8 mouse cellular contexts compared by ENCODE assay signal in genomic region chr8:121697735-121698614, GRCm38 (mm10). TPM values are rescaled to one million over a fixed set of nuclear protein-coding genes. Genes with fewer than 3 reads are reported as not detected.
DNase-seq lines count a peak whose midpoint lies in the region; ATAC-seq lines count a peak whose summit lies in the region.

No protein-coding gene starts in this region.

- H3K36me3 ChIP-seq in heart, embryonic 13.5 days = no peaks in the 10 kb centered on the region
- no peaks in the 10 kb centered on the region for H3K36me3 ChIP-seq in forebrain, embryonic 14.5 days (ENCODE audit: control insufficient read depth, insufficient read depth, low read length)
- no peaks in the 10 kb centered on the region for H3K36me3 ChIP-seq in midbrain, embryonic 12.5 days

- ATAC-seq in heart, embryonic 13.5 days (ENCODE audit: extremely low read depth, insufficient number of reproducible peaks, low FRiP score, low TSS enrichment) = no peak
- peak; percentile 48 for ATAC-seq in forebrain, embryonic 14.5 days
- peak; percentile 64 for ATAC-seq in midbrain, embryonic 12.5 days (ENCODE audit: low FRiP score, low read depth)

- no peak overlapping the region for H3K27ac ChIP-seq in heart, embryonic 13.5 days (replicated peaks)
- peak overlapping the region; percentile 60 for H3K27ac ChIP-seq in forebrain, embryonic 14.5 days (ENCODE audit: low read depth, low read length)
- peak overlapping the region; percentile 52 for H3K27ac ChIP-seq in midbrain, embryonic 12.5 days (replicated peaks)

- WGBS in heart, embryonic 13.5 days = 5% methylated on average over 17 of the region's 17 CpGs
- WGBS in forebrain, embryonic 14.5 days = 2% methylated on average over 16 of the region's 17 CpGs
- WGBS in midbrain, embryonic 12.5 days = 1% methylated on average over 16 of the region's 17 CpGs

- DNase-seq in heart, postnatal 25 days (ENCODE audit: low spot score) = no peak
- DNase-seq in ZHBTc4 (ENCODE audit: low read depth, low spot score) = peak; percentile 42
- peak; percentile 70 for DNase-seq in forebrain, embryonic 14.5 days (ENCODE audit: low spot score)
- DNase-seq in urinary bladder, postnatal 36 days (ENCODE audit: low spot score in 2 of 2) = no peak
- no peak for DNase-seq in urinary bladder, postnatal 10 days (ENCODE audit: low spot score)
- no peak for DNase-seq in layer of hippocampus, adult 9-10 months (ENCODE audit: low spot score)

- 0 out of 2 replicates have a peak, but pooled peaks cover 3% of the 10 kb centered on the region for H3K27me3 ChIP-seq in heart, embryonic 13.5 days (replicated peaks)
- H3K27me3 ChIP-seq in forebrain, embryonic 14.5 days (replicated peaks; ENCODE audit: control insufficient read depth, insufficient read depth, low read length) = no peaks in the 10 kb centered on the region
- H3K27me3 ChIP-seq in midbrain, embryonic 12.5 days = 0 out of 2 replicates have a peak, but pooled peaks cover 4% of the 10 kb centered on the region

- H3K4me3 ChIP-seq in heart, embryonic 13.5 days = peak overlapping the region; percentile 36
- no peak overlapping the region; the same call in 1 of the 2 replicates for H3K4me3 ChIP-seq in forebrain, embryonic 14.5 days (ENCODE audit: low read depth, low read length)
- peak overlapping the region; percentile 8; the same call in 1 of the 2 replicates for H3K4me3 ChIP-seq in midbrain, embryonic 12.5 days

- H3K4me1 ChIP-seq in heart, embryonic 13.5 days = peaks cover 13% of the 10 kb centered on the region
- peaks cover 9% of the 10 kb centered on the region for H3K4me1 ChIP-seq in forebrain, embryonic 14.5 days (ENCODE audit: control insufficient read depth, insufficient read depth, low read length)
- peaks cover 17% of the 10 kb centered on the region for H3K4me1 ChIP-seq in midbrain, embryonic 12.5 days

- H3K9me3 ChIP-seq in heart, embryonic 13.5 days = no peaks in the 10 kb centered on the region
- H3K9me3 ChIP-seq in forebrain, embryonic 14.5 days (replicated peaks; ENCODE audit: control insufficient read depth, low read length) = no peaks in the 10 kb centered on the region
- no peaks in the 10 kb centered on the region for H3K9me3 ChIP-seq in midbrain, embryonic 12.5 days

- intact Hi-C loops in heart, postnatal 25 days (cut with DNase I) = no loop called here

- H3K4me2 ChIP-seq in heart, embryonic 13.5 days = peak overlapping the region; percentile 66
- peak overlapping the region; percentile 36 for H3K4me2 ChIP-seq in forebrain, embryonic 14.5 days (ENCODE audit: low read length)
- peak overlapping the region; percentile 41 for H3K4me2 ChIP-seq in midbrain, embryonic 12.5 days (replicated peaks)

- H3K9ac ChIP-seq in heart, embryonic 13.5 days = peak overlapping the region; percentile 56
- 0 out of 2 replicates have a peak overlapping the region, but pooled peaks have one; percentile 21 for H3K9ac ChIP-seq in forebrain, embryonic 14.5 days (ENCODE audit: low read length)
- peak overlapping the region; percentile 28; the same call in 1 of the 2 replicates for H3K9ac ChIP-seq in midbrain, embryonic 12.5 days (replicated peaks)

RNA-seq across cellular contexts. Expression of gene Jph3, which starts 31.4 kb away (rescaled TPM):
- polyA plus RNA-seq in heart, embryonic 13.5 days (2015; fragmentation: Nextera tagmentation; extraction: Ambion mirVana) = 0.42 and 0.44 TPM in 2 replicates
- not detected for total RNA-seq in heart, postnatal 25 days (2021)
- 44.1 and 55.9 TPM in 2 replicates for polyA plus RNA-seq in forebrain, embryonic 14.5 days (2014; fragmentation: Nextera tagmentation; extraction: Ambion mirVana)
- 35.8 and 39.1 TPM in 2 replicates for polyA plus RNA-seq in midbrain, embryonic 12.5 days (2016; fragmentation: Nextera tagmentation; extraction: Ambion mirVana)

RNA-seq across cellular contexts. Expression of gene Zcchc14, which starts 45.3 kb away (rescaled TPM):
- polyA plus RNA-seq in heart, embryonic 13.5 days (2015; fragmentation: Nextera tagmentation; extraction: Ambion mirVana) = 7.8 and 8.7 TPM in 2 replicates
- total RNA-seq in heart, postnatal 25 days (2021) = 10 to 100 TPM; 27.1 to 31.3 TPM
- polyA plus RNA-seq in forebrain, embryonic 14.5 days (2014; fragmentation: Nextera tagmentation; extraction: Ambion mirVana) = 40.9 and 44.9 TPM in 2 replicates
- polyA plus RNA-seq in midbrain, embryonic 12.5 days (2016; fragmentation: Nextera tagmentation; extraction: Ambion mirVana) = 27.7 TPM in 2 replicates

Comparison
In these comparisons a context has a peak if more than half of its experiments do, and no peak if none do; other contexts are left out.
1. DNase-seq: peak in ZHBTc4 (single experiment) and forebrain, embryonic 14.5 days (single experiment); none in heart, postnatal 25 days (single experiment), urinary bladder, postnatal 36 days (0 of 2), urinary bladder, postnatal 10 days (single experiment) and layer of hippocampus, adult 9-10 months (single experiment).
2. RNA of gene Jph3, which starts 31.4 kb away (polyA plus RNA-seq): 44.1 to 55.9 TPM in forebrain, embryonic 14.5 days and 35.8 to 39.1 TPM in midbrain, embryonic 12.5 days; 0.42 to 0.44 TPM in heart, embryonic 13.5 days; every median in the first group is over 10 times any median in the second.
3. Peak in every context shown above with its lines, with median percentiles within 50 percentile points of each other: H3K4me2 ChIP-seq and H3K9ac ChIP-seq.